Mouse (Mus musculus): ENCODE results near the gene F2rl3.

The F2rl3 gene

DNA sequence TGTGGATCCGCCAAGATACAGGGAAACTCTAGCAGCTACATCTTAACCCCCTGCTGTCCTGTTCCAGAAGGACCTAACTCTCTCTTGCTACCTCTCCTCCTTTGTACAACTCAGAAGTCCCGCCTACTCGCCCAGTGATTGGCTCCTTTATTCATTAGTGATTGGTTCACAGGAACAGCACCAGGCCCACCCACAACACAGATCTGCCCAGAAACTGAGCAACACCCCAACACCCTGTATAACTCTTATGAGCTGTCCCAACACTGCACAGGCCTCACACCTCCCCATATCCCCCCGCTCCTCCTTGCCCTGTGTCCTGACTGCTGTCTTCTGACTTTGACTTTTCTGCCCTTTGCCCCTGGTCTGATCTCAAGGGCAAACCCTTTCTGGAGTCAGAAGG lies 4.0 kb downstream of the F2rl3 start:
- no peak for DNase-seq (ENCODE audit: low spot score)

DNA sequence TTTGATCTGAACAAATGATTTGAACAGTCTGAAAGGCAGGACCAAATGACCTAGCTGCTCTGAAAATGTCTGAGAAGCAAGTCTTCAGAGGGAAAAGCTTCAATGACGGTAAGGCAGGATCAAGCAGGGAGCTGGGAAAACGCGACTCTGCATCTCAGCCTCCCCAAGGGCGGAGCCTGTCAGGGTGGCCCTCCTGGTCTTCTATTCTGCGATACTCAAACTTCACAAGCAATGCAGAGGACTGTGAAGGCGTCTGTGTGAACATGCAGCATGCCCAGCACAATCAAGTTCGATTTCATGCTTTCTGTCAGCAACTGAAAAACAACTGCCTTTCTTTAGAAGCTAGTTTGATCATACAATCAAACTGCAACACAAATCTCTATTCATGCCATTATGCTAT lies 5.1 kb downstream of the F2rl3 start:
- no peak for DNase-seq (ENCODE audit: low spot score)

DNA sequence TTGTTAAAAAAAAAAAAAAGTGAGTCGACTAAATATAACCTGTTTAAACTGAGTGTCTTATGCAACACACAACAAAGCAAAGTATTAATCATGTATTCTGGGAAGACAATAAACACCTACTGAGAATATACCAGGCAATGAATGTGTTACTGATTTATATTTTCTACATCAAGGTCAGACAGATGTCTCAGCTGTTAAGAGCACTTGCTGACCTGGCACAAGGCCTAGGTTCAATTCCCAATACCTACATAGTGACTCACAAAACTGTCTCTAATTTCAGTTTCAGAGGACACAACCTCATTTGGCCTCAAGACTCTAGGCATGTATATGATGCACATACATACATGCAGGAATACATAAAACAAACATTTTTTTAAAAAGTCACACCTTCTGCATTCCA lies 16.1 kb downstream of the F2rl3 start:
- no peak for DNase-seq (ENCODE audit: low spot score)

DNA sequence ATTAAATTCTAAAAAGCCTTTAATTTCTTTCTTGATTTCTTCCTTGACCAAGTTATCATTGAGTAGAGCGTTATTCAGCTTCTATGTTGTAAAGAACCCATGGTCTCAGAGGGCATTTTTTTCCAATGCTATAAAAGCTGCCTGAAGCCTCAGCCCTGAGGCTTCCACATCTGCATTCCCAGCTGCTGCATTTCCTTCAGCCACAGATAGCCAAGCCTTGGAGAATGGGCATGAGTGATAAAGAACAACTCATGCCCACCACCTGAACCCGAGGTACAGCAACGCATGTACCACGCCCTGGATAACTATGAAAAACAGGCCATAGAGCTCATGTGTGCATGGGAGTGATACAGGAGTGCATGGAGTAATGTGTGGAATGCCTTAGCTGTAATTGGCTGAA lies 19.0 kb downstream of the F2rl3 start:
- DNase-seq (ENCODE audit: low spot score): no peak

DNA sequence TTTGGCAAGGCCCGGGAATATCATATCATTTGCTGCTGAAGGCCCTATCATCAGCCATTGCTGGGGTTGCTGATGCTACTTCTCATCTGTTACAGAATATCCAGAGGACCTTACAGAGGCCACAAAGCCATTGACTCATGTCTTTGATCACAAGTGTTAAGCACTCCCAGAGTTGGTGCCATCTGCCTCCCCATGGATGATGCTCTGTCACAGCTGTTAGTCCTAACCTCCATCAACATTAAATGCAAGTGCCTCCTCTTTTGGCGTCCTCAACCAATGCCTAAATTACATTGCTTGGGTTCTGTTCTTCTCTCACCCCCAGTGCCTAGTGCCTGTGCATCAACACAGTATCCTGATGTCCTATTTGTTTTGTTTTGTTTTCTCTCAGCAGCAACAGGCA lies 39.9 kb downstream of the F2rl3 start:
- no peak for DNase-seq (ENCODE audit: low spot score)

DNA sequence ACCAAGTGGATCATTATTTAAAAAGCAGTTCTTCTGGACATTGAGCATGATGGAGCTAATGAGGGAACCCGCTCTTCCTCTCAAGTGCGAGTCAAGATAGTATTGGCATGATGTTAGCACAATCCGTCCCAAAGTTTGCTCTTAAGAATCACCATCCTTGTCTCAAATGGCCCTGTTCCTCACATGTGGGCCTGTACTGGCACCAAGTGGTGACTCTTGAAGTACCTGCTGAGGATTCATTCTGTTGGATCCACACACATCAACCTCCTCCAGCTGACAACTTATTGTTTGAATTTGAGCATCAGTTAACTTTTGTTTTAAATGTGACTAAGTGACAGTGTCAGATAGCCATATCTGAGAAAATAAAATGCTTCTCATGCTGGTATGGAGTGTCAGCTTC lies 51.0 kb downstream of the F2rl3 start:
- DNase-seq (ENCODE audit: low spot score): no peak

Measured in ovary, adult 18-20 months (tissue).